Mouse (Mus musculus): ENCODE results near the gene Gpc6.
A peak's percentile ranks its signal among the peaks of the same experiment; 100 is the strongest.

The Gpc6 gene

DNA sequence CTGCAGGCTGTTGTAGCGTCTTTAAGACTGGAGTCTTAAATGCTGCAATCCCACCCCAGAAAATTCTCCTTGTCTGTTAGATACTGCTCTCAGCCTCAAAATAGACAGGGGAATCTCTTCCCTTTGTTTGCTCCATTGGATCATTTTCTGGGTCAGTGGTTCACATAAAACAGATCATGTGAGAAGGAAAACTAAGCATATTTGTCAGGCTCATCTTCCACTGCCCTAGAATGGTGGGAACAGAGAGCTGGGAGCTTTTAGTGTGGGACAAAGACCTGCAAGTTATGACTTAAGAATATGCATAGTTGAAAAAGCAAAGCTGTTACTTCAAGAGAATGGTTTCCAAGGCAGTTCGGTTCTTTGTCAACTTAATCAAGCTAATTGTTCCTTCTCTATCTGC, 136.4 kb downstream of the Gpc6 start:
- no peak for DNase-seq

DNA sequence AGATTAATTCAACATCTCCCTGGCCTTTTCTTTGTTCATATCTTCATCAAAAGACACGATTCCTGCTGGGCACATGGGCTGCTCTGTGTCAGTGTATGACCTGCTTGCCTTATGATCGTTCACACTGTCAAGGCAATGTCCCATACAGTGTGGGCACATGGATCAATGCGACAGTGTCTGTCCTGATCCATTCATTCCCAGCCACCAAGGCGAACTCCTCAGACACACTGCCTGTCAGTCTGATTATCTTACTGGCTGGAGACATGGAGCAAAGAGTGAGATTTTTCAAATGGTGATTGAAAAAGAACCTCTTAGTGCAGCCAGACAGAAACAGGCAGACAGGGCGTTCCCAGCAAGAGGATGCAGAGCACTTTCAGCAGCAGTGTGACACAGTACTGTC, 143.1 kb downstream of the Gpc6 start:
- no peak for DNase-seq

DNA sequence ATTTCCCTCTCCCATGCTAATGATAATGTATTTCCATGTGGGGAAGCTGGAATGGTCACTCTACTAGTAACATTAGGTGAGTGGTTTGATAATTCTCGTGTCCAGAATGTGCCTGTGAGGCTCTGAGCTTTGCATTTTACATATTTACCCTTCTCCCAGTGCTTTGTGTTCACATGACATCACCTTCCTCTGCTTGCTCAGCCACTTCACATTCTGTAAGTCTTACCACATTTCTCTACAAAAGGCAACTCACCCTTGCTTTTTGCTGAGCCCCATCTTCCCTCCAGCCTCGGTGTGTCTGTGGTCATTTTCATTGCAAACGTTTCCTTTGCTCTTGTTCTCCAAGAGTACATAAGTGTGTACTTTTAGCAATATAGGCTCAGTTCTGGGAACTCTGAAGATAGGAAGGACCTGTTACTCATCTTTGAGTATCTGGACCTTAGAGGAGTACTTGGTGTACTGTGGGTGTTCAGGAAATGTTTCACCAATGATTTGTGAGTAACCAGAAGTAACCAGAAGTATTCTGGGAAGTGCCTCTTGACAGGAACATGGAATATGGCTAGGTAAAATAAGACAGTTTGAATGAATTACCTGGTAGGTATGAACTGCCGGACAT, 145.5 kb downstream of the Gpc6 start:
- no peak for DNase-seq

DNA sequence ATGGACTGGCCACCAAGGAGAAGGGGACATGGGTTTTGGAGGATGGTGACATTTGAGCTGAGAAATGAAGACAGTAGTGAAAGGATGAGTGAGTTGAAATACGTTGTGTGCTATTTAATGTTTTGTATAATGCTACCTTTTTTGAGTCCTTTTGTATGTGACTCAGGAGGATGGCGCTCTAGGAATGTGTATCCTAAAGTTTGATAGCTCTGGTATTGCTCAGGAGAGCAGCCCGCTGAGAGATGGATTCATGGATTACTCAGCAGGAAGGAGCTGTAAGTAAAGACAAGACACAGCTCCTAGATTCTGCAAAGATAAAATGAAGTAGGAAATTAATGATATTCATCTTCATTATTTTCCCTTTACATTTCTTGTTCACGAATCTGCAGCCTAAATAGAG, 168.5 kb downstream of the Gpc6 start:
- DNase-seq = no peak

DNA sequence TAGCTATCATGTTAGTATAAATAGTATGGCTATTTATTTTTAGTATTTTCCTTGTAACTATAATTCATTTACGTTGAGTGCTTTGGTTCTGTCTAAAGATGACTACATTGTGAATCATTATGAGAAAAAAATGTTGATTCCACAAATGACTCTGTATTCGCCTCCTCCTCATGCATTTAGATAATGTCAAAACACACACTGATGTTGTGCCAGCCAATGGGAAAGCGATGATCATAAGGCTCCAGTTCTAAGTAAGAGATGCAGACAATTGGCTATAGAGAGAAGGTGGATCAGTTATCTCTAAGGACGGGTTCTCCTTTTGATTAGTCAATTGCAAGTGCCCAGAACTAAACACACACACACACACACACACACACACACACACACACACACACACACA, 181.8 kb downstream of the Gpc6 start:
- no peak for DNase-seq

DNA sequence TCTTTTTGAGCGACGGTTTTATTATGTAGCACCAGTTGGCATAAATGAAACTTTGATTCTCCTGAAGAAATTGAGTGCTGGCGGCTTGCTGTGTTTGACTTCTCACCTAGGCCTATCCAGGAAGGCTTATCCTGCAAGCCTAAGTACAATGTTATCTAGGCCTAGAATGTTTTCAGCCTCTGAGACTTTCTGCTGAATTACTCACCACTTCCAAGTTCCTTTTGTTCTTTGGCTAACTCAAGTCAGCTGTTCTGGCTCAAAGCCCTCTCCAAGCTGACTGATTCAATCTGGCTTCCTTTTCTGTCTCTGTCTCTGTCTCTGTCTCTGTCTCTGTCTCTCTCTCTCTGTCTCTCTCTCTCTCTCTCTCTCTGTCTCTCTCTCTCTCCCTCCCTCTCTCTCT, 188.0 kb downstream of the Gpc6 start:
- no peak for DNase-seq

DNA sequence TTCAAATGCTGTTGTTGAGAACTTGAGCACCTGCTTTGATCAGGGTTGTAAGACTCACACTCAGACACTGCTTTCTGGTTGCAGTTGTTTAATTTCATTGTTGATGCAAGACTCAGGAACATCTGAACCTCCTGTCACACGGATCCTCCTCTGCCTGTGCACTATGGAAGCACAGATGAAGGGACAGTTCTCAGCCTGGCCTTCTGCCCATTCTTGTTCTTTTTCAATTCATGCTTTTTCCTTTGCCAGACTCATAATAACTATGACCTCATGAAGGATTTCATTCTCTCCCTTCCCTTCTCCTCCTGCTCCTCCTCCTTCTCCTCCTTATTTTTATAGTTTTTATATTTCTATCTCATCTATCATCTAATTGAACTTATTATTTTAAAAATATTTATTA, 196.9 kb downstream of the Gpc6 start:
- DNase-seq = no peak

DNA sequence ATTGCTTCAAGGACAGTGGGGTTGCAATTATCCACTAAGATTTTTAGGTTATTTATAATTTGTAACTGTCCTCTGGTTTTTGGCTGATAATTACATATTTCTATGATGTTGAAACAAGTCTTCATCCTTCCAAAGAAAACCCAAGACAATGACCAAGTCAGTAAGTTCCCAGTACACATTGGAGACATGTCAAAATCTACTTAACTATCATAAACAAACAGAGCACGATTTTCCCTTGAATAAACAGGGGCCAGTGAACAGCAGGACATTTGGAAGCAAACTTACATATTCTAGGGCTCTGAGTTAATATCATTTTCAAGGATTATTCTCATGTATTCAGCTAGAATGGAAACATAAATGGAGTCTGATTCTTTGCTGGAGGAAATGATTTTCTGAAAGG, 205.2 kb downstream of the Gpc6 start:
- no peak for DNase-seq

DNA sequence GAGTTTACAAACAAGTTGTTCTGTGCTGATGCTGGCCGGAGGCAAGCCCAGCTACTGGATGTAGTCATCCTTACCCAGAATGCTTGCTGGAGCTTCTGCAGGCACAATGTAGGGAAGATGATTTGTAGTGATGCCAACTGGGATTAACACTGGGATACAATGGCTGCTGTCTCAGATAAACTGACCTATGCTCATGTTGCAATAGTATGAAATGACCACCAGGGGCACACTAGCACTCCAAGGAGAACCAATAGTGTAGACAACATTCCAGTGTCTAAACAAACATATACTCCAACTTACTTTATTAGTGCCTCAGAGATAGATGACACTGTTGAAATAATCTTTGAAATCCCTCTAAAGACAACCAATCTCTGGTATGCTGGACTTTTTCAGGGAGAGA, 206.2 kb downstream of the Gpc6 start:
- no peak for DNase-seq

DNA sequence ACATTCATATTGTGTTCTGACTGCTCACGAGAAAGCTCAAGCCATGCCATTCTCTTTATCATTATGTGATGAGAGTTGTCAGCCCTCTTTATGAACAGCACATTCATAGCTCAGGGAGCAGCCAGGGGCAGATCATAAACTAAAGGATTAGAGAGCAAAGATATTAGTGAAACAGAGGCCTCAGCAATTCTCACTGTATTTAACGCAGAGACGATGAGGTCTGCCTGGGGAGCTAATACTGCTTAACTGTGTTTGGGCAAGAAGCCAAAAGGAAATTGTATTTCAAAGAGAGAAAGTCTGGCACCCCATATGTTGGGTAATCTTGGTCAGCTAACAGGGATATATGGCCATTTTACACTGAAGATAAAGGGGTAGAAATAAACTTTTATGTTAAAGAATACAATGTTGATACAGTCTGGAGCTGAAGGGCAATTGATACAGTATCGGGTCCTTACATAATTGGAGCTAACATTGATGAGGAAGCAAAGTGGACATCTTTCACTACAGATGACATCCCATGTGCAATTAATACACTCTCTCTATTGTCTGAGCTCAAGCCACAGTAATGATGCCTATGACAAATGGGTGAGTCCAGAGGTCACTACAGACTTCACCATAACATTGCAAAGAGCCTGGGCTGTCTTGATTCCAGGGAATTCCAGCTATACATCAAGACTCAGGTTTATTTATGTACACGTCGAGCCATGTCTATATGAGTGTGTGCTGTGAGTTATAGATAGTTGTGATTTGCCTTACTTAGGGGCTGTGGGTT, 216.1 kb downstream of the Gpc6 start:
- DNase-seq = no peak

DNA sequence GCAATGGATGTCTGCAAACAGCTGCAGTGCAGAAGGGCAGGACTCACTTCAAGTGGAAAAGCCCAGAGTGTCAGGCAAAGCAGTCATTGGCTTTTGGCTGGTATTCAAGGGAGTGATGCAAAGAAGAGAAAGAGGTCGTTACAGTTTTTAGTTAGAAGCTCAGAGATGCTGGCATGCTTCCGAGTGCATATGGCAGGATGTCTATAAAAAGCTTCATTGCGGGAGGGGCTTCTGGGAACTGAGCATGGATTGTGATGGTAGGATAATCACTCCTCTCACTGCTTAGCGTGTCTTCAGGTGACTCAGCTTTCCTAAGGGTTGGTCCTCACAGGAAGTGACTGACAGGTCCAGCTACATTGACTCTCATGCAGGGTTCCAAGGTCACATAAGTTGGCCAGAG, 221.0 kb downstream of the Gpc6 start:
- DNase-seq = peak; percentile 7 to 21

DNA sequence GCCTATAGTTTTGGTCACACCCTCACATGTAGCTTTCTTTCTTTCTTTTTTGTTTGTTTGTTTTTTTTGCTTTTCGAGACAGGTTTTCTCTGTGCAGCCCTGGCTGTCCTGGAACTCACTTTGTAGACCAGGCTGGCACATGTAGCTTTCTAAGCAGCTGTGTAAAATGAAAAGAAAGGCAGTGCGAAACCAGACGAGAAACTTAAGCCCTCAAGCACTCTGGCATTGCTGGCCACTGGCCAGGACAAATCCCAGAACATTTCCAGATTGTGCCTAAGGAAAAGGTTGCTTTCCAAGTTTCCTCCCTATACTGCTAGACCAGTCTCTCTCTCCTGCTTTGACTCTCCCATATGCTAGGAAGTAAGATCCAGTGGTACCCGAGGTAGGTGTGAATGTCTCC, 221.6 kb downstream of the Gpc6 start:
- no peak for DNase-seq

DNA sequence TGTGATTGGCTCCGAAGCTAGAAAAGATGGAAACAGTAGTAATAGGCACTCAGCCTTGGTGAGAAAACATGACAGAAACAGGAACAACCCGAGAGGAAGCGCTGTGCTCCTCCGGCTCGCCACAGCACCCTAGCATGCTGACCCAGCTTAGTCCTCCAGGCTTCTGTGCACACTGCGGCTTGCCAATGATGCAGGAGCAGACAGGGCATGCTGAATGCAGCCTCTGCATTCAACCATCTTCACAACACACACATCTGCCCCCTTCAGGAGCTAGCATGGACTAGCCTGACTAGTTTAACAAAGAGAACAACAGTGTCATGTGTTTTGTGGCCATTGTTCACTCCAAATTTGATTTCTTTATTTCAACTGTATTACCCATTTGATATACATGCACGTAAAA, 226.5 kb downstream of the Gpc6 start:
- DNase-seq = no peak

DNA sequence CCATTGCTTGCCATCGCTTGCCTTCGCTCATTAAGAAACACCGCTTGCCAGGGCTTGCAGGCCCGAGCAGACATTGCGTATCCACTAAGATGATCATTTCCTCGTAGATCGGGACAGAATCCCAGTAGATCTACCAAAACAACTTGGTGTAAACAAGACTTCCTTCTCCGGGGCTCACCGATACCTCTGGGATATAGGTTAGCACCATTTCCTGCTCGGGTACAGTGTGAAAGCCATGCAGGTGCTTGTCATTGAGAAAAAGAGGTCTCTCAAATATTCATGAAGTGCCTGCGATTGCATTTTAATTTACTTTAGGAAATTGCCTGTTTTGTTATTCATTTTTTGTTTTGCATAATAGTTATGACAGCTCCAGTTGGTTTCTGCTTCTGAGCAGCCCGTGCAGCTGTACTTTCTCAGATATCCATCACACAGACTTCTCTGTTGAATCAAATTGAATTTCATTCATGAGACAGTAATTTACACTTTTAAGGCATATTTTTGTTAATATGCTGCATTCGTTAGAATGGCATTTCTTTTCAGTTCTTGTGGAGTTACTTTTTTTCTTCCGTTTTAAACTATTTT, 230.9 kb downstream of the Gpc6 start:
- DNase-seq = no peak

DNA sequence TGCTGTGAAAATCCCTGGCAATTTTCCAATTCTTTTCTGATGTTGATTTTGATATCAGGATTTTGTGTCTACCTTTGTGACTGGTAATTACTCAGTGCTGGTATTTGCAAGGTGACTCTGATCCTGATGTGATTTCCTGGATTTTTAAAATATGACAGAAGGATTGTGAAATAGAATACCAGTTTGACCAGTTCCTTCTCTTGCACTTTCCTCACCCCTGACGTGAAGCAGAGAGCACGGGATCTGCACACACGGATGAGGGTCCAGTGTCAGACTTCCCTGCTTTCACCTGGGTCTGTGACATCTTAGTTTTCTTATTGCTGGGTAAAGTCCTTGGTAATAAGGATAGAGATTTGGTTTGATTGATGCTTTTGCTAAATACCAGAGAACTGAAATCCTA, 232.3 kb downstream of the Gpc6 start:
- DNase-seq = no peak

DNA sequence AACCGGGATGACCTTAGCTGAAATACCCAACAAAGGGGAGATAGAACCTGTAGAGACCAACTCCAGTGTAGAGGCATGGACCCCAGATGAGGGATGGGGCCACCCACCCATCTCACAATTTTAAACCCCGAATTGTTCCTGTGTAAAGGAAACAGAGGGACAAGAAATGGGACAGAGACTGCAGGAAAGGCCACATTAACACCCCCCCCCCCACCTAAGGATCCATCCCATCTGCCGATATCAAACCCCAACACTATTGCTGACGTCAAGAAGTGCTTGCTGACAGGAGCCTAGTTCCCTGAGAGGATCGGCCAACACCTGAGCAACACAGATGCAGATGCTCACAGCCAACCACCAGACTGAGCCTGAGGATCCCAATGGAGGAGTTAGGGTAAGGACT, 241.2 kb downstream of the Gpc6 start:
- DNase-seq = no peak

DNA sequence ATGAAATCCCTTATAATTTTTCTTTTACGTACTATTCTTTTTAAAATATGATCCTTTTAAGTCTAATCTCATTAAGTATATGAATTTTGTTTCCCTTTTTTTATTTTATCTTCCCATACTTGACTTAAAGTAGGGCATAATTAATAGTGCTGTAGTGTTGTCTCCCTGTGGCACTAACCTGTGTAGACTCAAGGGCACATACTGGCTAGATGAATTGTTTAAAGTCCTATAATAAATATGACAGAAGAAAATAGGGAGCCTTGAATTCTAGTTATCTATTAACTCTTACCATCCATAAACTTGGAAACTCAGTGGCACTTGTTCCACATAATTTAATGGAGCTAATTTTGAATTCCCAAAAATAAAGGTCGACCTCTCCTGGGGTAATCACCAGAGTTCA, 268.2 kb downstream of the Gpc6 start:
- DNase-seq = no peak

DNA sequence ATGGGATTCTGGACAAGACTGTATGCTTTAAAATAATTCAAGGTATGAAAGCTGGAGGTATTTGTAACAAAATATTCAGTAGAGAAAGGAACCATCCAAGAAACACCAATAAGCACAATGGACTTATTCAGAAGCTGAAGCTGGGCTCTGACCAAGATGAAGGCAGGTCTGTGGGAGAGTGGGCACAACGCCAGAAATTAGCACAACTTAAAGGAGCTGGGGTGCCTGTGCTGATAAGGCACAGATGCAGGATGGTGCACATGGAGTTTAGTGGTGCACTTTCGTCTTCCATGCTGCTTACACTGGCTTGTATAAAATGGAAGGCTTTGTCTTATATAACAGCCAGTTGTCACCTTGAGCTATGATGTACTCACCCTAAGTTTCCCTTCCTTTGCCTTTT, 276.9 kb downstream of the Gpc6 start:
- DNase-seq = no peak

DNA sequence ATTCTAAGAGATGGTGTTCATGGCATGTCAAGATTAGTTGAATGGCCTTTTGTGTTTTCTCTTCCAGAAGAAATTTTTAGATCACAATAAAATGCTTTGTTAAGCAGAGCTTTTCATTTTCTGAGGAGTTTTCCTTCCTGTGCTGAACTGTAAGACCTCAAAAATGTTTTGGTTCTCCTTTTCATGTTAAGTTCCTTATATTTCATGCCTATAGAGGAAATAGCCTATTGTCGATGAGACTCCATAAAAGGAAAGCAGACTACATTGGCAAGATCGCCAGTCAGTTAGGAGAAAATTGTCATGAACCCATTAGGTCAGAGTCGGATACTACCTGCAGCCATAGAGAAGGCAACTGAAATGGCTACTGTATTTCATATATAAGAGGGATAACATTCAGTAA, 278.8 kb downstream of the Gpc6 start:
- DNase-seq = no peak

DNA sequence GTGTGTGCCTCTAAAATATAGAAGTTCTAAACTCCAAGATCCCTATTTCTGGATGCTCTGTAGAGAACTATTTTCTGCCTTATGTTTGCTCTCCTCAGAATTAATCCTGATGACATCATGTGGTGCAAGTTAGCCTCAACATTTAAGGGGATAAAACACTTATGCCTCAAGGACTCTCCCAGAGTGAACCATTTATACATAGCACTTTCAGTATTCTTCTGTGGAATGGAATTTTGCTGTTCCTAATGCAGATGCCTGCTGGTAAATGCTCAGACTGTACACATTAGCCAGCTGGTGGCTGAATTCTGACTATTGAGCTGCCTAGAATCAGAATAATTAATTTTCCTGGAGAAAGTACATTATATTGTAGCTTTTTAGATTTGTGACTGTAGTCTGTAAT, 289.3 kb downstream of the Gpc6 start:
- DNase-seq = no peak

DNA sequence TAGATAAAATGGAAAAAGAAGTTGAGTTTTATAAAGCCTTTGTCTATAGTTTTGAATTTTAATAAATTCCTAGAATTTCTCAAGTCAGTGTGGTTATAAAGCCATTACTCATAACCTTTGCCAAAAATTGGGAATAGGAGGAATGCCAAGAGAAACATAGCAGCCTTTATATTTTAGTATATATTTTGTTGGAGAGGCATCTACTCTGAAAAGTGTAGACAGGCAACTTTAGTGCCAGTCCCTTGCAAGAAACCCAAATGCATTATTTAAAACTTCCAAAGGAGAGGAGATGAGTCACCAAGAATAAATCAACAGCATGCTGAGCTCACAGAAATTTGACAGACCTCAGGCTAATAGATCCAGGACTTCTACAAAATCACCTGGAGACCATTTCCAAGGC, 301.8 kb downstream of the Gpc6 start:
- DNase-seq = no peak

DNA sequence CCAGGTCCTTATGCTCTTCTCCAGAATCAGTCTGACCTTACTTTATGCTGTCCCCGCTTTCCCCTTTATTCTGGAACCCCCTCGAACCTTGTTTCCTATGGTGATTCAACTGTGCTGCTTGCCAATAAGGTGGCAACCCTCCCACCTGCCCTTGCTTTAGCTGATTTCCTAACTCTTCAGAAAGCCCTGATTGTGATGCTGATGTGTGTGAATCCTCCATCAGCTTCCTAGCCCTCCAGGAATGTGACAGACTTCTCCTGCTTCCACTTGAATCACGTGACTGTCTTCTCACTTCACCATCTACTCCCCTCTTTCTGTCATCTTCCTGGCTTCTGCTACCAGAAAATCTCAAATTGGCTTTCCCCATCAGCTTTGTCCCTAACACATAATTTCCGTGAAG, 305.4 kb downstream of the Gpc6 start:
- DNase-seq = no peak

DNA sequence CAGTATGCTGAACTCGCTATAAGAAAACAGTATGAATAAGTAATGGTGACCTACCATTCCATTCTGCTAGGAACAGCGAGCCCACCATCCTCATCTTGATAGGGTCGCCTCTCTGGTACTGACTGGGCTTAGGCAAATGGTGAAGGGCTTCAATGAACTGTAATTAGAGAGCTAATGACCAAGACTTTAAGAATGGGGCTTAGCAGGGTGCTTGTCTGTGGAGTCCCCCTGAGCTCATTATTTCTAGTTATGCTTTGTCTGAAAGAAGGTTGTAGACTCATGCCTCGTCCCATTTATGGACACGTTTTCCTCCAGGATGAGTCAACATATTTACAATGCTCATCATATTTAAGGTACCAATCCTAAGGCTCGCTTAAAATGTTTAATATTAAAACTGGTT, 313.1 kb downstream of the Gpc6 start:
- DNase-seq = no peak

DNA sequence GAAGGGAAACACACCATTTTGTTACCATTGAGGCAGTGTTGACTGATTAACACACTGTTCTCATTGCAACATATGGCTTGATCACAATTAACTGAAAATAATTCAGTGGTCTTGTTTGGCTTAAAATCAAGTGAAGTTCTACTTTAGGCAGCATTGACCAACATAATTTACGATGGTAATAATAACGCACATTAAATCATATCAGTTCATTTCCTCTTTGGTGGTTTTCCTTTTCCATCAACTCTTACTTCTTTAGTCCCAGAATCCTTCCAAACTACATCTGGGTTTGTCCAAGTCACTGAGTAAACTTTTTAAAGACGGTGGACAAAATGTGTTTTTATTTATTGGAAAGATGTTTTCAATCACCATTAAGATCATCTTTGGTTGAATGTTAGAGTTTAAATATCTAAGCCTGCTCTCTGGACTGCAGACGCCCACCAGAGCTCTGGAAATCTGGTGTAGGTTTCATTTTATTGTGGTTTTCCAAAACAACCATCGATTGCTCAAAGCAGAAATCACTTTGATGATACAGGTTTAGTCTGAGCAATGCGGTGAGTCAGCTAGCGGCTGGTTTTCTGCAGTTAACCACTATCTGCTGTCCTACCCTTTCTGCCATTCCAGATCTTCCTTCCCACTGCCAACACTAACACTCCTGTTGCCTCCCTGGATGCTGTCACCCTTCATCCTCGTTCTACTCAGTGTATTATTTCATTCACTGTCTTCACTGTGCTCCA, 314.7 kb downstream of the Gpc6 start:
- no peak for DNase-seq
